Mouse (Mus musculus): Measurements from ENCODE around the gene Nt5c.
"Not testable (repeated sequence)": the region's sequence is repeated elsewhere in the genome, so short reads cannot be mapped to it uniquely, and the experiment has no call there.

DNA sequence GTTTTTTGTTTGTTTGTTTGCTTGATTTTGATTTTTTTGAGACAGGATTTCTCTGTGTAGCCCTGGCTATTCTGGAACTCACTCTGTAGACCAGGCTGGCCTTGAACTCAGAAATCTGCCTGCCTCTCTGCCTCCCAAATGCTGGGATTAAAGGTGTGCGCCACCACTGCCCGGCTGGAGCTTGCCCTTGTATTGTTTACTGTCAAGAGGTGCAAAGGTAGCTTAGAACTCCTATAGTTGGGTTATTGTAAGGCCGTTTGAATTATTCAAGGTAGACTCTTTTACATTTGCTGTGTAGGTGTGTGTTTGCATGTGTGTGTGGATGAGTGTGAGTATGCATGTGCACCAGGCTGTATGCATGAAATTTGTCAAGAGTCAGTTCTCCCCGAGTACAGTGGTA lies 15.0 kb downstream of the Nt5c start:
- not testable (repeated sequence) for TF ChIP-seq CTCF (IDR thresholded peaks at IDR 0.05; ENCODE audit: low read depth); EP300 (optimal IDR thresholded peaks at IDR 0.05)
